Mouse (Mus musculus) heart, adult 2 months (tissue): ENCODE results near the gene Ppm1h.

ENCODE experiments used
- CTCF ChIP-seq: fragments of 200-600 bp; IDR thresholded peaks from 2 replicates; pipeline ENCODE4 v1.8.1; 2022; ENCODE audit warnings: antibody characterized with exemption, mild to moderate bottlenecking, moderate library complexity
- EP300 ChIP-seq: fragments of 200-500 bp; IDR thresholded peaks from 2 replicates; pipeline ENCODE4 v1.6.1; 2011; ENCODE audit warnings: low read depth, low read length, control low read depth; ENCODE audit not compliant: insufficient read depth
- POLR2A ChIP-seq: fragments of 200-500 bp; IDR thresholded peaks from 2 replicates; pipeline ENCODE4 v1.6.1; 2011; ENCODE audit warnings: mild to moderate bottlenecking, low read depth, low read length, control low read depth; ENCODE audit not compliant: insufficient read depth

DNA sequence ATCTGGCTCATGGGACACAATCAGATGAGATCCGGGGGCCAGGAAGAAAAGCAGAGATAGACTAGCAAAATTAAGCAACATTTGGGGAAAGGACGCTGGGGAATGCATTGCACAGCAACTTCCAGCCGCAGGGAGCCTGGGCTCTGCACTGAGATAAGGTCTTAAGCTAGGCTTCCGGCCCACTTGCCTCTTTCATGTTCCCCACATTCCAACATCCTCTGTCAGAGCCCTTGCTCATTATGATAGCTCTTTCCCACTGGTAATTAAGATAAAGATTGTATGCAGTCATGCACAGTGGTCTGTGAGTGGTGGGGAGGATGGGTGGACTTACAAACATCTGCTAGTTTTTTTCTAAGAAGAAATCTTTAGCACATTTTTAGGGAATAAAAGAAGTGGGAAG lies 176.6 kb downstream of the Ppm1h start:
- TF ChIP-seq POLR2A (no peak), CTCF (no peak), EP300 (no peak)
